Mouse (Mus musculus) liver, adult 2 months (tissue): ENCODE measurements around the gene Espn. TPM values are rescaled to one million over a fixed set of nuclear protein-coding genes. Genes with fewer than 3 reads are reported as not detected.

Experiments used
- DNase-seq: peaks from one replicate; pipeline ENCODE4 v3.0.0-alpha.2; 2011; ENCODE audit warnings: low read depth, low spot score; ENCODE audit errors: extremely low read depth
- H3K27ac ChIP-seq: fragments of 200-500 bp; replicated peaks from 2 replicates; pipeline ENCODE4 v1.5.1; 2012; ENCODE audit warnings: low read depth, mild to moderate bottlenecking, control low read depth, inconsistent platforms, low read length; ENCODE audit not compliant: insufficient read depth
- H3K27me3 ChIP-seq: fragments of 200-500 bp; 2 replicates; pipeline ENCODE4 v1.6.1; 2012; ENCODE audit warnings: mild to moderate bottlenecking, moderate library complexity, low read length, inconsistent platforms; ENCODE audit not compliant: control insufficient read depth, insufficient read depth
- H3K36me3 ChIP-seq: fragments of 200-500 bp; 2 replicates; pipeline ENCODE4 v1.6.1; 2012; ENCODE audit warnings: low read length, inconsistent platforms; ENCODE audit not compliant: control insufficient read depth, insufficient read depth
- H3K4me1 ChIP-seq: fragments of 200-500 bp; 2 replicates; pipeline ENCODE4 v1.6.1; 2011; ENCODE audit warnings: low read length; ENCODE audit not compliant: control insufficient read depth, insufficient read depth
- H3K4me3 ChIP-seq: fragments of 200-500 bp; 2 replicates; pipeline ENCODE4 v1.5.1; 2011; ENCODE audit warnings: low read depth, mild to moderate bottlenecking, control low read depth, low read length, moderate library complexity; ENCODE audit not compliant: insufficient read depth
- H3K79me2 ChIP-seq: fragments of 200-500 bp; 2 replicates; pipeline ENCODE4 v1.6.1; 2012; ENCODE audit warnings: inconsistent platforms, mild to moderate bottlenecking, low read length, moderate library complexity; ENCODE audit not compliant: control insufficient read depth, insufficient read depth
- H3K9ac ChIP-seq: fragments of 200-500 bp; 2 replicates; pipeline ENCODE4 v1.6.1; 2012; ENCODE audit warnings: low read depth, mild to moderate bottlenecking, control low read depth, inconsistent platforms, low read length
- CTCF ChIP-seq: fragments of 200-500 bp; IDR thresholded peaks from 2 replicates; pipeline ENCODE4 v1.5.1; 2011; ENCODE audit warnings: low read depth, low read length, control low read depth
- POLR2A ChIP-seq: fragments of 200-500 bp; IDR thresholded peaks from 2 replicates; pipeline ENCODE4 v1.6.1; 2011; ENCODE audit warnings: low read length, control low read depth; ENCODE audit not compliant: insufficient read depth; ENCODE audit errors: extremely low read depth
- WGBS: fragments of 180-500 bp; shearing (Covaris S2); methylation state at CpG from one replicate; pipeline ENCODE4 v1.1.7; 2018; 5-methylcytosine and 5-hydroxymethylcytosine counted together
- polyA plus RNA-seq: library from polyadenylated mRNA; depleted of rRNA; stranded (reverse); fragments of >200 nt; gene quantifications from 2 replicates; pipeline ENCODE4 v1.2.3, GENCODE M21; 2012
- total RNA-seq: library from RNA; depleted of rRNA; stranded (reverse); fragments of >200 nt; gene quantifications from 2 replicates; pipeline ENCODE4 v1.2.3, GENCODE M21; 2014

The Espn gene
- total and polyA plus RNA-seq, 2 experiments, result 0.28 to 1.4 TPM

GRCm38 (mm10) chr4:152084616-152085015 is 67.6 kb downstream of the Espn start:
- Histone ChIP-seq H3K27me3 (no peaks in the 10 kb centered on the region), H3K4me1 (peaks cover 9% of the 10 kb centered on the region), H3K4me3 (no peak overlapping the region), H3K9ac (no peak overlapping the region), H3K36me3 (no peaks in the 10 kb centered on the region), H3K27ac (no peak overlapping the region), H3K79me2 (no peaks in the 10 kb centered on the region)
- no peak for DNase-seq
- TF ChIP-seq CTCF (no peak), POLR2A (no peak)
- WGBS, result 93% methylated on average over 7 of the region's 7 CpGs

- no peaks in the 10 kb centered on the region for H3K36me3 ChIP-seq
- no peak overlapping the region for H3K27ac ChIP-seq
- 28% methylated on average over 7 of the region's 7 CpGs for WGBS
- TF ChIP-seq POLR2A (no peak), CTCF (no peak)
- no peak overlapping the region for H3K4me3 ChIP-seq
- H3K9ac ChIP-seq, result peak overlapping the region; percentile 24; the same call in 1 of the 2 replicates
- peak; percentile 65 for DNase-seq
- peaks cover 9% of the 10 kb centered on the region for H3K4me1 ChIP-seq
- H3K27me3 ChIP-seq, result no peaks in the 10 kb centered on the region
- H3K79me2 ChIP-seq, result no peaks in the 10 kb centered on the region
These were observed 68.5 kb downstream of the Espn start for GRCm38 (mm10) chr4:152083611-152084220.

GRCm38 (mm10) chr4:152079931-152080330 is 72.2 kb downstream of the Espn start:
- 57% methylated on average over 7 of the region's 7 CpGs for WGBS
- H3K79me2 ChIP-seq, result no peaks in the 10 kb centered on the region

GRCm38 (mm10) chr4:152079261-152079660 is 72.9 kb downstream of the Espn start:
- Histone ChIP-seq H3K27me3 (no peaks in the 10 kb centered on the region), H3K4me1 (peaks cover 4% of the 10 kb centered on the region), H3K9ac (no peak overlapping the region), H3K79me2 (no peaks in the 10 kb centered on the region), H3K27ac (no peak overlapping the region), H3K36me3 (no peaks in the 10 kb centered on the region), H3K4me3 (no peak overlapping the region)
- 94% methylated on average over 3 of the region's 3 CpGs for WGBS
- no peak for DNase-seq
- TF ChIP-seq CTCF (no peak), POLR2A (no peak)

More at GRCm38 (mm10) chr4:152079931-152080330, 72.2 kb downstream of the Espn start:
- Histone ChIP-seq H3K27me3 (no peaks in the 10 kb centered on the region), H3K4me1 (peaks cover 4% of the 10 kb centered on the region), H3K9ac (no peak overlapping the region), H3K27ac (no peak overlapping the region), H3K36me3 (no peaks in the 10 kb centered on the region), H3K4me3 (no peak overlapping the region)
- DNase-seq, result no peak
- TF ChIP-seq CTCF (no peak), POLR2A (no peak)

- WGBS, result 94% methylated on average over 10 of the region's 10 CpGs
- Histone ChIP-seq H3K79me2 (no peaks in the 10 kb centered on the region), H3K36me3 (no peaks in the 10 kb centered on the region), H3K27ac (no peak overlapping the region), H3K9ac (no peak overlapping the region), H3K27me3 (no peaks in the 10 kb centered on the region), H3K4me1 (no peaks in the 10 kb centered on the region), H3K4me3 (no peak overlapping the region)
- TF ChIP-seq POLR2A (no peak), CTCF (no peak)
- DNase-seq, result no peak
These were observed 74.1 kb downstream of the Espn start for GRCm38 (mm10) chr4:152078105-152078530.

- 95% methylated on average over 9 of the region's 9 CpGs for WGBS
- Histone ChIP-seq H3K27ac (no peak overlapping the region), H3K36me3 (no peaks in the 10 kb centered on the region), H3K27me3 (no peaks in the 10 kb centered on the region), H3K9ac (no peak overlapping the region), H3K4me3 (no peak overlapping the region), H3K4me1 (no peaks in the 10 kb centered on the region), H3K79me2 (no peaks in the 10 kb centered on the region)
- no peak for DNase-seq
- TF ChIP-seq CTCF (no peak), POLR2A (no peak)
These were observed 75.0 kb downstream of the Espn start for GRCm38 (mm10) chr4:152077191-152077590.
